Mouse (Mus musculus) G1E-ER4 (cell line): ENCODE data around the gene Ncf2. TPM values are rescaled to one million over a fixed set of nuclear protein-coding genes. Genes with fewer than 3 reads are reported as not detected.

Source experiments
- GATA1 ChIP-seq: IDR thresholded peaks from one replicate; pipeline ENCODE4 v1.8.0; 2012; ENCODE audit warnings: low read length, inconsistent platforms
- polyA plus RNA-seq: library from polyadenylated mRNA; stranded (reverse); fragments of >175 nt; gene quantifications from 2 replicates; pipeline ENCODE4 v1.2.3, GENCODE M21; 2012

Gene Ncf2
- 0.15 and 0.23 TPM in 2 replicates for polyA plus RNA-seq

DNA sequence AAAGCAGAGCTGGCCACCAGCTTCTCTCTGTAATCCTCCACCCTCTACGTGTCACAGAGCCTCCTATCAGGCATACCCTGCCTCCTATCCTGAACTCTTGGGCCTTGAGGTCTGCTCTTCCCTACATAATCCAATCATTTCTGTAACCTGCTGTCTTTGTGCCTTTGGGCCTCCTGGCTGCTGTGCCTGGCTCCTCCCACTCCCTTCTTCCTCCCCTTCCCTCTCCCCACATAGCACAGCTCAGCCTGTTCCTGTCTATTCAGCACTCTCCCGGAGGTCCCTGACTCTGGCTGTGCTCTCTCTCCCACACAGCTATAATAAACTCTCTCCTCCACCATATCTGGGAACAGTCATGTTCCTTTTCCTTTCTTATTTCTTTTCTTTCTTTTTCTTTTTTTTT lies at the start of gene Ncf2:
Gene Ncf2, plus strand, starts transcription at position 298 of the 400 bp plus-strand sequence.
- no peak for TF ChIP-seq GATA1

- no peak for TF ChIP-seq GATA1
These were observed 49.6 kb upstream of the Ncf2 start, which contains the start of gene Apobec4 for GRCm38 (mm10) chr1:152750312-152750965. TSS of gene Apobec4 (plus strand) at chr1:152750551.

GRCm38 (mm10) chr1:152761791-152762190 lies 38.2 kb upstream of the Ncf2 start:
- TF ChIP-seq GATA1 = no peak

GRCm38 (mm10) chr1:152766032-152766772 lies 33.8 kb upstream of the Ncf2 start, which contains the start of the genes Rgl1 and Arpc5:
TSS of gene Rgl1 (minus strand) at chr1:152766351.
TSS of gene Arpc5 (plus strand) at chr1:152766542.
- TF ChIP-seq GATA1 = no peak

GRCm38 (mm10) chr1:152766804-152767748 lies 32.9 kb upstream of the Ncf2 start:
- no peak for TF ChIP-seq GATA1

GRCm38 (mm10) chr1:152767749-152768488 lies 32.1 kb upstream of the Ncf2 start:
- TF ChIP-seq GATA1 = no peak

GRCm38 (mm10) chr1:152771016-152771415 lies 29.0 kb upstream of the Ncf2 start:
- no peak for TF ChIP-seq GATA1

GRCm38 (mm10) chr1:152779071-152779737 lies 20.8 kb upstream of the Ncf2 start:
- no peak for TF ChIP-seq GATA1

DNA sequence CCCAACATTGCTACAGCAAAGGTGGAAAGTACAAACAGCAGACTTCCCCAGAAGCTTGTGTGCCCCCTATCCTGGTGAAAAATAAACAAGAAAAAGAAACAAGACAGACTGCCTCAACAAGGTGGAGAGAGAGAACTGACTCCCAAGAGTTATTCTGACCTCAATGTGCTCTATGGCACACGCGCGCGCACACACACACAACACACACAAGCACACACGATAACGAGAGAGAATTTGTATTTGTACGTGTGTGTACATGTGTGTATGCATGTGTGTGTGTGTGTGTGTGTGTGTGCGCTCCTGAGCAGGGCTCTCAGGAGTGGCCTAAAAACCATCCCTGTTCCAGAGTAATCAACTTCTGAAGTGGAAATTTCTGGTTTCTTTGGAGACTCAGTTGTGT lies 15.4 kb upstream of the Ncf2 start:
- TF ChIP-seq GATA1 = no peak

- TF ChIP-seq GATA1 = no peak
These were observed 13.0 kb upstream of the Ncf2 start for GRCm38 (mm10) chr1:152786953-152787352.

- TF ChIP-seq GATA1 = no peak
These were observed 11.8 kb upstream of the Ncf2 start for GRCm38 (mm10) chr1:152788121-152788660.

- no peak for TF ChIP-seq GATA1
These were observed 9.7 kb upstream of the Ncf2 start for GRCm38 (mm10) chr1:152790254-152790653.

DNA sequence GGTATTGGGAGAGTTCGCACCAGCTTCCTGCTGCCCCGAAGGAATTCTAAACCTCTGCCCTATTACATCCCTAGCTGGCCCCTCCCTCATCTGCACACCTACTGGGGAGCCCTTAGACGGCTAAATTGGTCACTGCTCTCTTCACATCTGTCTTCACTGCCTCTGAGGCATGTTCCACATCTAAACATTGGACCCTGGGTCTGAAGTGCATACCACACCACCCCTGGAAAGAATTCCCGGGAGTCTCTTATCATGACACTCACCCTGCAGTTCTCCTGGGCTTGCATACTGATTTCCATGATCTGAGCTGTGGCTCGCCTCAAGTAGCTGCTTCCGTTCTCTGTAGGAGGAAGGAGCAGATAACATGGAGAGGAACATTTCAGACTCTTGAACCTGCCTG lies 9.2 kb upstream of the Ncf2 start:
- TF ChIP-seq GATA1 = no peak

GRCm38 (mm10) chr1:152791269-152791668 lies 8.7 kb upstream of the Ncf2 start:
- TF ChIP-seq GATA1 = no peak
